Mouse (Mus musculus): Measurements from ENCODE around the gene Olfr1382. TPM values are rescaled to one million over a fixed set of nuclear protein-coding genes. Genes with fewer than 3 reads are reported as not detected.
"Not testable (repeated sequence)": the region's sequence is repeated elsewhere in the genome, so short reads cannot be mapped to it uniquely, and the experiment has no call there.

The Olfr1382 gene
- total RNA-seq (2014; rRNA removed) = not detected in 2 replicates
- not detected in 2 replicates for polyA plus RNA-seq (2015; fragmentation: Nextera tagmentation; extraction: Ambion mirVana)

DNA sequence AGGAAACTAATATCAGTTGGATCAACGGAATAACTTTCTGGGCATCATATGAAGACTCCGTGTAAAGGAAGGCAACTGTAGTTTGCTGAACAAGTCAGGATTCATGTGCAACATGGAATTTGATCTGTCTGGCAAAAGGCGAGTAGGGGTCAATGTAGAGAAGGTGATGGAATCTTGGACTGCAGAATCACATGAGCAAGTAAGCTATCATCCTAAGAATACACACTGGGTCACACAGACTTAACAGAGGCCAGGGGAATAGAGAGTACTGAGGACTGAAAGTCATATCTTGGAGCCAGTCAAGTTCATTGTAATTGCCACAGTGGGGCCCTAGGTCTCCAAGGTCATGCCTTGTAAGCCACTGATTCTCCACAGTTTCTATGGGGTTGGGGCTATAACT lies at the start of gene Olfr1382:
TSS of gene Olfr1382 (plus strand) at position 301 of the 400 bp plus-strand sequence.
- DNase-seq (ENCODE audit: low spot score) = no peak
- H3K36me3 ChIP-seq (ENCODE audit: insufficient read depth, low read length) = no peaks in the 10 kb centered on the region

DNA sequence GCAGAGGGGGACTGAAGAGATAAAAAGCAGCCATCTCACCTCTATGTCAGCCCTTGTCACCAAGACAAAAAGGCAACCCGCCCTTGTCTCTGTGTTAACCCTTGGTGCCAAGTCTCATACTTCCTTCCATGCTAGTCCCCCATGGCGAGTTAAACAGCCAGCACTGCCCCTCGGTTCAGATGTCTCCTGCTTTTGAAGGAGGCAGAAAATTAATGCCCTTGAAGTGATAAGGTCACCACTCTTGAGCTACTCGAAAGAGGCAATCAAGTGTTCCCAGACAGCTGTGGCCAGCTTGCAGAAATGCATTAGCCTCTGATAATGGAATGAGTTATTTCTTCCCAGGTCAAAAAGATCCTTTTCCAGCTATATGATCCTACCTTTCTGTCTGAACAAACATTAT lies 42.1 kb upstream of the Olfr1382 start:
- WGBS = 48% methylated on average over 4 of the region's 4 CpGs

More for the DNA sequence above, at the start of gene Olfr1382:
- TF ChIP-seq CTCF (IDR thresholded peaks at IDR 0.05; ENCODE audit: low read depth) = no peak
- no peak within 1 kb of the TSS for H3K9ac ChIP-seq (replicated peaks; ENCODE audit: low read length)
- H3K4me3 ChIP-seq (ENCODE audit: low read length) = no peak within 1 kb of the TSS
- no peak within 1 kb of the TSS for H3K4me2 ChIP-seq (ENCODE audit: low read depth, low read length)
- WGBS = 87% methylated on average over 3 of the region's 3 CpGs
- H3K9me3 ChIP-seq (ENCODE audit: low read length) = no peaks in the 10 kb centered on the region
- no peak within 1 kb of the TSS for H3K27ac ChIP-seq
- no peaks in the 10 kb centered on the region for H3K4me1 ChIP-seq (ENCODE audit: insufficient read depth, low read length)
- no peaks in the 10 kb centered on the region for H3K27me3 ChIP-seq (ENCODE audit: insufficient read depth, low read length)
- ATAC-seq = no peak

DNA sequence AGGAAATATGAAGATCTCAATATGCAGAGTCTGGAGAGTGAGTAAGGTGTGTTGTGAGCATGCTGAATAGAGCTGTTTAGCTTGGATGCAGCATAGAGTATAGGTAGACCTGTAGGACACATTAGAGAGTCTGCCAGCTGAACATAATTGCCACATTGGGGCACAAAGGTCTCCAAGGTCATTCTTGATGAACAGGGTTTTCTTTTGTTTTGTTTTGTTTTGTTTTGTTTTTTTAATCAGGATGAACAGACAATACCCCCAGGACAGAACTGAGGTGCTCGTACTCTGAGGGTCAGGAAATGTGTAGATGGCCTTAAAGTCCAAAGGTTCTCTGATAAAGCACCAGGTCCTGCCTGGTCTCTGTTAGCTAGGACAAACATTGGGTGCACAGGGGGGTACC lies 39.3 kb upstream of the Olfr1382 start, which contains the start of gene Olfr1385:
TSS of gene Olfr1385 (plus strand) at position 301 of the 400 bp plus-strand sequence.
- 81% methylated on average over 1 of the region's 1 CpGs for WGBS
- H3K27me3 ChIP-seq (ENCODE audit: insufficient read depth, low read length); DNase-seq (ENCODE audit: low spot score); H3K27ac ChIP-seq; H3K4me1 ChIP-seq (ENCODE audit: insufficient read depth, low read length); H3K36me3 ChIP-seq (ENCODE audit: insufficient read depth, low read length); H3K4me2 ChIP-seq (ENCODE audit: low read depth, low read length); H3K4me3 ChIP-seq (ENCODE audit: low read length); H3K9ac ChIP-seq (replicated peaks; ENCODE audit: low read length); ATAC-seq; H3K9me3 ChIP-seq (ENCODE audit: low read length): not testable (repeated sequence)

More for the DNA sequence above, 42.1 kb upstream of the Olfr1382 start:
- H3K4me2 ChIP-seq (ENCODE audit: low read depth, low read length) = no peak overlapping the region
- H3K36me3 ChIP-seq (ENCODE audit: insufficient read depth, low read length) = no peaks in the 10 kb centered on the region
- H3K27me3 ChIP-seq (ENCODE audit: insufficient read depth, low read length) = no peaks in the 10 kb centered on the region
- TF ChIP-seq CTCF (IDR thresholded peaks at IDR 0.05; ENCODE audit: low read depth) = no peak
- H3K9ac ChIP-seq (replicated peaks; ENCODE audit: low read length) = no peak overlapping the region
- H3K4me3 ChIP-seq (ENCODE audit: low read length) = no peak overlapping the region
- H3K27ac ChIP-seq = no peak overlapping the region
- DNase-seq (ENCODE audit: low spot score) = no peak
- H3K9me3 ChIP-seq (ENCODE audit: low read length) = no peaks in the 10 kb centered on the region
- H3K4me1 ChIP-seq (ENCODE audit: insufficient read depth, low read length) = no peaks in the 10 kb centered on the region
- ATAC-seq = no peak

DNA sequence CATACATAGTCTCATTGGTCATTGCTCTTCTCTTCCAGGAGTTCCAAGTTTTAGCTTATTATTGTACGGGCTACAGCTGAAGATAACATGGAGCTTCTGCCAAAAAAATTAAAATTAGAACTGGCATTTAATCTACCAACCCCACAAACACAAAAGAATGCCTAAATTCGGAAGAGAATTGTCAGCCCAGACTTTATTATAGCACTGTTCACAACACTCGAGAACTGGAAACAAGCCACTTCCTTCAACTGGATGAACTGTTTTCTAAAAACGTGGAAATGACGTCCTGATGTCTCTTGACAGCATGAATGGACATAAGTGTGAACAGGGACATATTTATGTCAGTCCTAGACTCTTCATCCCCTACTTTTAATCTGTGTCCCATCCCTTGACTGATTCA lies 10.0 kb upstream of the Olfr1382 start:
- Histone ChIP-seq H3K36me3 (ENCODE audit: insufficient read depth, low read length) (no peaks in the 10 kb centered on the region), H3K9me3 (ENCODE audit: low read length) (no peaks in the 10 kb centered on the region), H3K27me3 (ENCODE audit: insufficient read depth, low read length) (no peaks in the 10 kb centered on the region), H3K4me3 (ENCODE audit: low read length) (no peak overlapping the region), H3K9ac (replicated peaks; ENCODE audit: low read length) (no peak overlapping the region), H3K4me1 (ENCODE audit: insufficient read depth, low read length) (no peaks in the 10 kb centered on the region), H3K27ac (no peak overlapping the region), H3K4me2 (ENCODE audit: low read depth, low read length) (no peak overlapping the region)
- DNase-seq (ENCODE audit: low spot score) (no peak), ATAC-seq (no peak)
- 71% methylated on average over 5 of the region's 5 CpGs for WGBS
- no peak for TF ChIP-seq CTCF (IDR thresholded peaks at IDR 0.05; ENCODE audit: low read depth)

DNA sequence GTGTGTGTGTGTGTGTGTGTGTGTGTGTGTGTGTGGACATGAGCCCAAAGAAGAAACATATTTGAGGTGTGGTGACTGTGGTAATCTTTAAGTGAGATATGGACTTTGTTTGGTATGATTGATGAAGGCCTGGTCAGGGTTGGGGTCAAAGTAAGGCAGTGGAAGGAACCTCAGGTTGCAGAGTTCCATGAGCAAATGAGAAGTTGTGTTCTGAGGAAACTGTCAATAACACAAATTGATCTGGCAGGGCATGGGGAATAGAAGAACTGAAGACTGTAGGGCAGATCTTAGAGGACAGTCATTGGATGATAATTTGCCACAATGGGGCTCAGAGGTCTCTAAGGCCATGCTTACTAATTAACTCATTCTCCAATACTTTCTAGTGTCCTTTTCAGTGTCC lies 8.7 kb upstream of the Olfr1382 start, which contains the start of gene Olfr1383:
TSS of gene Olfr1383 (plus strand) at position 301 of the 400 bp plus-strand sequence.
- Histone ChIP-seq H3K4me3 (ENCODE audit: low read length) (no peak within 1 kb of the TSS), H3K27me3 (ENCODE audit: insufficient read depth, low read length) (no peaks in the 10 kb centered on the region), H3K4me2 (ENCODE audit: low read depth, low read length) (no peak within 1 kb of the TSS), H3K9me3 (ENCODE audit: low read length) (no peaks in the 10 kb centered on the region), H3K4me1 (ENCODE audit: insufficient read depth, low read length) (no peaks in the 10 kb centered on the region), H3K36me3 (ENCODE audit: insufficient read depth, low read length) (no peaks in the 10 kb centered on the region), H3K9ac (replicated peaks; ENCODE audit: low read length) (no peak within 1 kb of the TSS), H3K27ac (no peak within 1 kb of the TSS)
- DNase-seq (ENCODE audit: low spot score) = no peak
- ATAC-seq = no peak
- no peak for TF ChIP-seq CTCF (IDR thresholded peaks at IDR 0.05; ENCODE audit: low read depth)

DNA sequence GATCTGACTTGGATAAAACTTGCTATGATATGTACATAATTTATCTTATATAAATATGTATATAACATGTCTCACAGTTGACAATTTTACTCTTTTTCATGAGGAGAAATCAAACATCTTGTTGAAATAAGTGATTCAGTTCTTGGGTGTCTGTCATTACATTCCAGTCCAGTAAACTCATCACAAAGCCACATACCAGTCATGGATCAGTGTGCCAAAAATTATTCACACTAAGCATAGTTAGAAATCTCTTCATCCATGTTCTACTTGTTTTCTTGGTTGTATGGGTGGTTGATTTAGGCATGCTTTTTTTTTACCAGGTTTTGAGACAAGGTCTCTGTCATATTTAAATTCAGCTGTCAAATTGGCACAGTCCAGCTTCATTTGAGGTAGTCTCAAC lies 4.7 kb downstream of the Olfr1382 start:
- Histone ChIP-seq H3K4me1 (ENCODE audit: insufficient read depth, low read length) (no peaks in the 10 kb centered on the region), H3K9me3 (ENCODE audit: low read length) (no peaks in the 10 kb centered on the region), H3K4me3 (ENCODE audit: low read length) (no peak overlapping the region), H3K27ac (no peak overlapping the region), H3K27me3 (ENCODE audit: insufficient read depth, low read length) (no peaks in the 10 kb centered on the region), H3K4me2 (ENCODE audit: low read depth, low read length) (no peak overlapping the region), H3K9ac (replicated peaks; ENCODE audit: low read length) (no peak overlapping the region), H3K36me3 (ENCODE audit: insufficient read depth, low read length) (no peaks in the 10 kb centered on the region)
- DNase-seq (ENCODE audit: low spot score) (no peak), ATAC-seq (no peak)
- TF ChIP-seq CTCF (IDR thresholded peaks at IDR 0.05; ENCODE audit: low read depth) = no peak

DNA sequence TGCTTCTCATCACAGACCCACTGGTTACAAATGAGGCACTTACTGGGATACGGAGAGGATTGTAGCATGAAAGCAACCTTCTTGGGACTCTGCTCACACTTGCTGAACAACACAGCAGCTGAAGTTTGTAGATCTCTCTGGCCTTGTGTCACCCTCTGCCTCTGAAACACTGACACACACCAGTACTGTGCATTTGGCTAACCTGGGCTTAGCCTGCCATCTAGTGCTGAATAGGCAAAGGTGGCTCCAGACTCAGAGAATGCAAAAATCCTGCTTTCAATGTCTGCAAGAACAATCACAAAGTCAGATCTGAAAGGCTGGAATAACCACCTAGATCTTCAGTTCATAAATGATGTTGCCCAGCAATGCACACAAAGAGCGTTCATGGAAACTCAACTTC lies 8.6 kb downstream of the Olfr1382 start:
- peak; percentile 72 for TF ChIP-seq CTCF (IDR thresholded peaks at IDR 0.05; ENCODE audit: low read depth)
- peak; percentile 82 for ATAC-seq
- not testable (repeated sequence) for H3K4me3 ChIP-seq (ENCODE audit: low read length); H3K9ac ChIP-seq (replicated peaks; ENCODE audit: low read length); H3K36me3 ChIP-seq (ENCODE audit: insufficient read depth, low read length); H3K27ac ChIP-seq; H3K27me3 ChIP-seq (ENCODE audit: insufficient read depth, low read length); H3K4me1 ChIP-seq (ENCODE audit: insufficient read depth, low read length); H3K9me3 ChIP-seq (ENCODE audit: low read length); H3K4me2 ChIP-seq (ENCODE audit: low read depth, low read length)
- WGBS = 92% methylated on average over 2 of the region's 2 CpGs
- DNase-seq (ENCODE audit: low spot score) = peak; percentile 75

DNA sequence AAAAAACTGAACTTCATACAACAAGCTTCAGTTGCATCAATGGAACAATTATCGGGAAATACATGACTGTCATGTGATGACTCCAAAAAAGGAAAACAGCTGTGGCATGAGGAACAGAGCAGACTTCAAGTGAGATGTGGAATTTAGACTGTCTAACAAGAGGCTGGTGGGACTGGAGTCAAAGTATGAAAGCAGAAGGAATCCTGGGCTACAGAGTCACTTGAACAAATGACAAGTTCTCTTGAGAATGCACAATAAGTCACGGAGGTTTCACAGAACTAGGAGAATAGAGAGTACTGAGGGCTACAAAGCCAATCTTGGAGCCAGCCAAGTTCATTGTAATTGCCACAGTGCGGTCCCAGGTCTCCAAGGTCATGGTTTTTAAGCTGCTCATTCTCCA lies 15.1 kb downstream of the Olfr1382 start, which contains the start of gene Olfr1381:
TSS of gene Olfr1381 (plus strand) at position 301 of the 400 bp plus-strand sequence.
- 47% methylated on average over 3 of the region's 3 CpGs for whole genome bisulfite sequencing
- H3K4me2 ChIP-seq (ENCODE audit: low read depth, low read length); ATAC-seq: not testable (repeated sequence)

More for the DNA sequence above, 15.1 kb downstream of the Olfr1382 start, which contains the start of gene Olfr1381:
- H3K27ac ChIP-seq; H3K4me3 ChIP-seq (ENCODE audit: low read length); H3K9me3 ChIP-seq (ENCODE audit: low read length); DNase-seq (ENCODE audit: low spot score); H3K4me1 ChIP-seq (ENCODE audit: insufficient read depth, low read length); H3K27me3 ChIP-seq (ENCODE audit: insufficient read depth, low read length); H3K36me3 ChIP-seq (ENCODE audit: insufficient read depth, low read length); H3K9ac ChIP-seq (replicated peaks; ENCODE audit: low read length): not testable (repeated sequence)

All from hindbrain, postnatal 0 days (tissue).